Mouse (Mus musculus) thymus, postnatal 0 days (tissue): ENCODE measurements at regions not wholly inside any gene's neighbourhood (a gene's known extent, or its start where the extent isn't known, plus 50 kb on each side); places are given as distances from the start of the nearest gene placed in this dataset.
"Not testable (repeated sequence)": the region's sequence is repeated elsewhere in the genome, so short reads cannot be mapped to it uniquely, and the experiment has no call there.

Source experiments
- DNase-seq: peaks from one replicate; pipeline ENCODE4 v3.0.0-alpha.2; 2015; ENCODE audit warnings: low spot score

GRCm38 (mm10) chr4:145774241-145774761, 94.3 kb upstream of the Zfp986 start:
- peak; percentile 1 for DNase-seq

- not testable (repeated sequence) for DNase-seq
These were observed 93.7 kb upstream of the Zfp986 start for GRCm38 (mm10) chr4:145774884-145775283.

GRCm38 (mm10) chr4:145776531-145776930, 92.1 kb upstream of the Zfp986 start:
- DNase-seq = not testable (repeated sequence)

DNA sequence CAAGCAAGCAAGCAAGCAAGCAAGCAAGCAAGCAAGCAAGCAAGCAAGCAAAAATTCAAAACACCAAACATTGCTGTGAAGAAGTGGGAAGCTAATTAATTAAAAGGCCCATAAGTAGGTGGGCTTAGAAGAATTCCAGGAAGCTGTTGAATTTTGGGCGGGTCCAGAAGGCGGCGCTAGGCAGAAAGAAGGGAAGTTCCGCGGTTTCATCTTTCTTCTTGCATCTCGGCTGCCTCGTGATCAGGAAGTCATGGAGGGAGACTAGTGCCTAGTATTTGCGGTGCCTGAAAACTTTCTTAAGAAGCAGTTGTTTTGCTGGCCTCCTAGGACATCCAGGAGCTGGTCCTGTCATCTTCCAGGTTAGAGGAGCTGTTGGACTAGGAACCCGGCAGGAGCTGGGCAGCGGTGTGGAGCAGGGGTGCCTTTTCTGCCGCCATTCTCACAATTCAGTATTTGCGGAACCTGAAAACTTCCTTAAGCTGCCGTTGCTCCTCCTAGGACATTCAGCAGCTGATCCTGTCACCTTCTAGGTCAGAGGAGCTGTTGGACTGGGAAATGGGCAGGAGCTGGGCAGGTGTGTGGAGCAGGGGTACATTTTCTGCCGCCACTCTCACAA, 87.2 kb upstream of the Zfp986 start:
- not testable (repeated sequence) for DNase-seq

GRCm38 (mm10) chr4:145814674-145815073, 53.9 kb upstream of the Zfp986 start:
- DNase-seq = not testable (repeated sequence)
